Mouse (Mus musculus): ENCODE measurements around the gene Rassf1. TPM values are rescaled to one million over a fixed set of nuclear protein-coding genes. Genes with fewer than 3 reads are reported as not detected.
"Not testable (repeated sequence)": the region's sequence is repeated elsewhere in the genome, so short reads cannot be mapped to it uniquely, and the experiment has no call there.

Rassf1 gene
- polyA plus RNA-seq, 1 experiment from 2014 or later, result 34.7 TPM

- peak overlapping the region; percentile 92 for H3K4me2 ChIP-seq (ENCODE audit: low read length)
- H3K4me1 ChIP-seq (ENCODE audit: control insufficient read depth, insufficient read depth, low read length), result peaks cover 25% of the 10 kb centered on the region
- no peak for ATAC-seq
- peak overlapping the region; percentile 92 for H3K9ac ChIP-seq (ENCODE audit: low read length)
- H3K27me3 ChIP-seq (replicated peaks; ENCODE audit: control insufficient read depth, insufficient read depth, low read length), result no peaks in the 10 kb centered on the region
- H3K4me3 ChIP-seq (ENCODE audit: low read depth, low read length), result peak overlapping the region; percentile 88
- DNase-seq (ENCODE audit: low spot score), result no peak
- H3K9me3 ChIP-seq (replicated peaks; ENCODE audit: control insufficient read depth, low read length), result no peaks in the 10 kb centered on the region
- H3K27ac ChIP-seq (ENCODE audit: low read depth, low read length), result peak overlapping the region; percentile 77; the same call in 1 of the 2 replicates
- H3K36me3 ChIP-seq (ENCODE audit: control insufficient read depth, insufficient read depth, low read length), result peaks cover 52% of the 10 kb centered on the region
- WGBS, result 31% methylated on average over 13 of the region's 13 CpGs
Observed at GRCm38 (mm10) chr9:107570016-107570415, 18.7 kb downstream of the Rassf1 start.

- H3K36me3 ChIP-seq (ENCODE audit: control insufficient read depth, insufficient read depth, low read length), result peaks cover 46% of the 10 kb centered on the region
- peak overlapping the region; percentile 92 for H3K4me2 ChIP-seq (ENCODE audit: low read length)
- H3K27ac ChIP-seq (ENCODE audit: low read depth, low read length), result no peak overlapping the region; the same call in 1 of the 2 replicates
- H3K4me1 ChIP-seq (ENCODE audit: control insufficient read depth, insufficient read depth, low read length), result peaks cover 25% of the 10 kb centered on the region
- peak overlapping the region; percentile 88; the same call in 1 of the 2 replicates for H3K4me3 ChIP-seq (ENCODE audit: low read depth, low read length)
- no peaks in the 10 kb centered on the region for H3K27me3 ChIP-seq (replicated peaks; ENCODE audit: control insufficient read depth, insufficient read depth, low read length)
- ATAC-seq (no peak), DNase-seq (ENCODE audit: low spot score) (no peak)
- H3K9ac ChIP-seq (ENCODE audit: low read length), result peak overlapping the region; percentile 92
- no peaks in the 10 kb centered on the region for H3K9me3 ChIP-seq (replicated peaks; ENCODE audit: control insufficient read depth, low read length)
- 92% methylated on average over 21 of the region's 21 CpGs for WGBS
Observed at GRCm38 (mm10) chr9:107570845-107571244, 19.5 kb downstream of the Rassf1 start.

- Histone ChIP-seq H3K9ac (ENCODE audit: low read length) (no peak overlapping the region), H3K9me3 (replicated peaks; ENCODE audit: control insufficient read depth, low read length) (no peaks in the 10 kb centered on the region), H3K4me1 (ENCODE audit: control insufficient read depth, insufficient read depth, low read length) (peaks cover 25% of the 10 kb centered on the region), H3K36me3 (ENCODE audit: control insufficient read depth, insufficient read depth, low read length) (peaks cover 39% of the 10 kb centered on the region), H3K27ac (ENCODE audit: low read depth, low read length) (no peak overlapping the region), H3K27me3 (replicated peaks; ENCODE audit: control insufficient read depth, insufficient read depth, low read length) (no peaks in the 10 kb centered on the region), H3K4me2 (ENCODE audit: low read length) (no peak overlapping the region), H3K4me3 (ENCODE audit: low read depth, low read length) (no peak overlapping the region)
- 94% methylated on average over 22 of the region's 22 CpGs for WGBS
- no peak for DNase-seq (ENCODE audit: low spot score)
- ATAC-seq, result no peak
Observed at GRCm38 (mm10) chr9:107571534-107572326, 20.4 kb downstream of the Rassf1 start.

GRCm38 (mm10) chr9:107572327-107572662, 20.9 kb downstream of the Rassf1 start:
- no peak for DNase-seq (ENCODE audit: low spot score)
- Histone ChIP-seq H3K4me3 (ENCODE audit: low read depth, low read length) (no peak overlapping the region), H3K4me2 (ENCODE audit: low read length) (no peak overlapping the region), H3K36me3 (ENCODE audit: control insufficient read depth, insufficient read depth, low read length) (peaks cover 39% of the 10 kb centered on the region), H3K9ac (ENCODE audit: low read length) (no peak overlapping the region), H3K4me1 (ENCODE audit: control insufficient read depth, insufficient read depth, low read length) (peaks cover 25% of the 10 kb centered on the region), H3K9me3 (replicated peaks; ENCODE audit: control insufficient read depth, low read length) (no peaks in the 10 kb centered on the region), H3K27ac (ENCODE audit: low read depth, low read length) (no peak overlapping the region), H3K27me3 (replicated peaks; ENCODE audit: control insufficient read depth, insufficient read depth, low read length) (no peaks in the 10 kb centered on the region)
- ATAC-seq, result no peak
- 97% methylated on average over 2 of the region's 2 CpGs for WGBS

- Histone ChIP-seq H3K36me3 (ENCODE audit: control insufficient read depth, insufficient read depth, low read length) (peaks cover 39% of the 10 kb centered on the region), H3K4me1 (ENCODE audit: control insufficient read depth, insufficient read depth, low read length) (peaks cover 15% of the 10 kb centered on the region)
- H3K27me3 ChIP-seq (replicated peaks; ENCODE audit: control insufficient read depth, insufficient read depth, low read length); DNase-seq (ENCODE audit: low spot score); H3K9ac ChIP-seq (ENCODE audit: low read length); ATAC-seq; H3K9me3 ChIP-seq (replicated peaks; ENCODE audit: control insufficient read depth, low read length); H3K27ac ChIP-seq (ENCODE audit: low read depth, low read length); H3K4me3 ChIP-seq (ENCODE audit: low read depth, low read length); H3K4me2 ChIP-seq (ENCODE audit: low read length): not testable (repeated sequence)
- 80% methylated on average over 6 of the region's 6 CpGs for WGBS
Observed at GRCm38 (mm10) chr9:107573774-107574173, 22.4 kb downstream of the Rassf1 start.

- H3K27ac ChIP-seq (ENCODE audit: low read depth, low read length), result no peak overlapping the region
- DNase-seq (ENCODE audit: low spot score) (no peak), ATAC-seq (no peak)
- H3K4me2 ChIP-seq (ENCODE audit: low read length), result no peak overlapping the region
- no peak overlapping the region for H3K4me3 ChIP-seq (ENCODE audit: low read depth, low read length)
- WGBS, result 87% methylated on average over 14 of the region's 14 CpGs
- peaks cover 13% of the 10 kb centered on the region for H3K4me1 ChIP-seq (ENCODE audit: control insufficient read depth, insufficient read depth, low read length)
- H3K9me3 ChIP-seq (replicated peaks; ENCODE audit: control insufficient read depth, low read length), result no peaks in the 10 kb centered on the region
- H3K27me3 ChIP-seq (replicated peaks; ENCODE audit: control insufficient read depth, insufficient read depth, low read length), result no peaks in the 10 kb centered on the region
- H3K9ac ChIP-seq (ENCODE audit: low read length), result no peak overlapping the region
- H3K36me3 ChIP-seq (ENCODE audit: control insufficient read depth, insufficient read depth, low read length), result peaks cover 37% of the 10 kb centered on the region
Observed at GRCm38 (mm10) chr9:107575579-107576356, 24.4 kb downstream of the Rassf1 start.

GRCm38 (mm10) chr9:107576357-107577107, 25.2 kb downstream of the Rassf1 start, which contains the start of gene Hyal1:
TSS of gene Hyal1 (plus strand) at chr9:107576927.
- H3K9ac ChIP-seq (ENCODE audit: low read length), result peak within 1 kb of the TSS; percentile 38; the same call in 1 of the 2 replicates
- H3K4me2 ChIP-seq (ENCODE audit: low read length), result peak within 1 kb of the TSS; percentile 46
- ATAC-seq (peak; percentile 69), DNase-seq (ENCODE audit: low spot score) (peak; percentile 82)
- H3K36me3 ChIP-seq (ENCODE audit: control insufficient read depth, insufficient read depth, low read length), result peaks cover 29% of the 10 kb centered on the region
- peaks cover 13% of the 10 kb centered on the region for H3K4me1 ChIP-seq (ENCODE audit: control insufficient read depth, insufficient read depth, low read length)
- no peaks in the 10 kb centered on the region for H3K27me3 ChIP-seq (replicated peaks; ENCODE audit: control insufficient read depth, insufficient read depth, low read length)
- H3K27ac ChIP-seq (ENCODE audit: low read depth, low read length), result peak within 1 kb of the TSS; percentile 58; the same call in 1 of the 2 replicates
- no peaks in the 10 kb centered on the region for H3K9me3 ChIP-seq (replicated peaks; ENCODE audit: control insufficient read depth, low read length)
- 0 out of 2 replicates have a peak within 1 kb of the TSS, but pooled peaks have one; percentile 11 for H3K4me3 ChIP-seq (ENCODE audit: low read depth, low read length)
- whole genome bisulfite sequencing, result 26% methylated on average over 16 of the region's 16 CpGs

- WGBS, result 93% methylated on average over 10 of the region's 10 CpGs
- H3K27me3 ChIP-seq (replicated peaks; ENCODE audit: control insufficient read depth, insufficient read depth, low read length), result no peaks in the 10 kb centered on the region
- no peak overlapping the region for H3K4me2 ChIP-seq (ENCODE audit: low read length)
- no peaks in the 10 kb centered on the region for H3K9me3 ChIP-seq (replicated peaks; ENCODE audit: control insufficient read depth, low read length)
- no peak overlapping the region for H3K4me3 ChIP-seq (ENCODE audit: low read depth, low read length)
- ATAC-seq (no peak), DNase-seq (ENCODE audit: low spot score) (no peak)
- H3K4me1 ChIP-seq (ENCODE audit: control insufficient read depth, insufficient read depth, low read length), result peaks cover 13% of the 10 kb centered on the region
- H3K36me3 ChIP-seq (ENCODE audit: control insufficient read depth, insufficient read depth, low read length), result peaks cover 18% of the 10 kb centered on the region
- H3K9ac ChIP-seq (ENCODE audit: low read length), result no peak overlapping the region
- no peak overlapping the region for H3K27ac ChIP-seq (ENCODE audit: low read depth, low read length)
Observed at GRCm38 (mm10) chr9:107577871-107578270, 26.5 kb downstream of the Rassf1 start.

Measured in forebrain, embryonic 14.5 days (tissue).